Mouse (Mus musculus) C3H10T1/2 (cell line): ENCODE measurements around the gene Krt8. TPM values are rescaled to one million over a fixed set of nuclear protein-coding genes. Genes with fewer than 3 reads are reported as not detected.

Experiments
- polyA plus RNA-seq, 2 experiments: library from polyadenylated mRNA; unstranded; fragments of >200 nt; fragmentation: generic; extraction: Trizol; gene quantifications; one replicate each; pipeline ENCODE4 v1.2.1; 2012; ENCODE audit warnings: missing spikeins in 2 of 2

The Krt8 gene
- polyA plus RNA-seq, result under 1 TPM; 0.39 to 0.44 TPM

DNA sequence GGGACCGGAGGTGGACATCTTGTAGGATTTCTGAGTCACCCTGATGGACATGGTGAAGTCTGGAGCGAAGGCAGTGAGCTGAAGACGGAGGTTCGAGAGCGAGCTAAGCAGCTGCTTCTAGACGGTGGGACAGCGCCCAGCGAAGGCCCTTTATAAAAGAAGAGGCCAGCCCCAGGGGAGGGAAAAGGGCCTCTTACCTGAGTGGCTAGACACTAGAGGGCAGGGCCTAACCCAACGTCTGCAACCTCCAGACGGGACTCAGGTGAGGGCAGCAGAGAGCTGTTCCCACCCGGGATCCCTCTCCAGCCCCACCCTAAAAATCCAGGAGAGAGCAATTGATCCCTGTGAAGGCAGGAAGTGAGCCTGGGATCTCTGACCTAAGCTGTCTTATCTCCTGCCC is at the start of gene Krt8:
Krt8 (minus strand) TSS at position 294 of the 400 bp plus-strand sequence.

DNA sequence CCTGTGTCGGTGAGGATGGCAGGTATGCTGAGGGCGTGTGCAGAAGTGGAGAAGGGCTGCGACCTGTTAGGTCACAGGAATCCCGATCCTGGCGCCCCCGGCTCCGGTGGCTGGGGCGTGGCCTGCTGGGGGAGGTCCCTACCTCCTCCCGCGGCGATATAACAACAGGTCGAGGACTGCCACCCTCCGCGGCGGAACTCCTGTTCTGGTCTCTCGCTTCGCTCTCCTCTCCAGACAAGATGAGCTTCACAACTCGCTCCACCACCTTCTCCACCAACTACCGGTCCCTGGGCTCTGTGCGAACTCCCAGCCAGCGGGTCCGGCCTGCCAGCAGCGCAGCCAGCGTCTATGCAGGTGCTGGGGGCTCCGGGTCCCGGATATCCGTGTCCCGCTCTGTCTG is 23.8 kb upstream of the Krt8 start, which contains the start of gene Krt18:
Krt18 (plus strand) TSS at position 141 of the 400 bp plus-strand sequence.

DNA sequence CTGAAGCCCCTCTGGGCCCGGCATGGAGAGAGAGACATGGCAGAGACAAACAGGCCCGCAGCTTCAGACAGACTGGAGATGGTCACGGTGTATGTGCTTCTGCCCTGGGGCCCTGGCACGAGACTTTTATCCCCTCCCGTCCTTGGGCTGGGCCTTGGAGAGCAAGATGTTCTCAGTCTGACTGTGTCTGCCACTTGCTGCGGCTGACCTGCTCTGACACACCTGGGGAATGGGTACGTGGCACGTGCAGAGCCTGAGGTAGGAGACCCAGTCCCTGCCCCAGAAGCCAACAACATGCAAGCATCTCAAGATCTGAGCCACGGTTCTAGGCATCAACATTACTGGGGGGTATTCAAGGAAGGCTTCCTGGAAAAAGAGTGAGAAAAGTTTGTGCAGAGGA is 50.1 kb downstream of the Krt8 start, which contains the start of gene Krt78:
Krt78 (minus strand) TSS at position 101 of the 400 bp plus-strand sequence.

Other genes with a start within 250 kb of the Krt8 start
- not detected for gene Krt72, start 218.0 kb downstream of the Krt8 start, polyA plus RNA-seq
- gene Krt73, start 202.1 kb downstream of the Krt8 start, polyA plus RNA-seq, result not detected
- not detected for gene Krt2, start 186.3 kb downstream of the Krt8 start, polyA plus RNA-seq
- gene Krt1, start 153.7 kb downstream of the Krt8 start, polyA plus RNA-seq, result not detected
- not detected for gene Krt77, start 134.8 kb downstream of the Krt8 start, polyA plus RNA-seq
- under 1 TPM in 1 of 2 experiments, not detected in 1; 0.01 TPM for gene Krt76, start 111.6 kb downstream of the Krt8 start, polyA plus RNA-seq
- gene Krt4, start 79.7 kb downstream of the Krt8 start, polyA plus RNA-seq, result not detected
- not detected for gene Krt79, start 64.2 kb downstream of the Krt8 start, polyA plus RNA-seq
- under 1 TPM; 0.01 to 0.05 TPM for gene Krt78, start 50.2 kb downstream of the Krt8 start, polyA plus RNA-seq
- under 1 TPM in 1 of 2 experiments, not detected in 1; 0.02 TPM for gene Krt18, start 23.7 kb upstream of the Krt8 start, polyA plus RNA-seq
- 100 to 1,000 TPM; 147 to 289 TPM for gene Eif4b, start 69.3 kb upstream of the Krt8 start, polyA plus RNA-seq
- 100 to 1,000 TPM; 101 to 364 TPM for gene Tns2, start 95.9 kb upstream of the Krt8 start, polyA plus RNA-seq
- 10 to 100 TPM; 36.8 to 50.9 TPM for gene Spryd3, start 131.8 kb upstream of the Krt8 start, polyA plus RNA-seq
- 10 to 100 TPM; 11.1 to 12.6 TPM for gene Igfbp6, start 139.9 kb upstream of the Krt8 start, polyA plus RNA-seq
- under 1 TPM; 0.05 to 0.31 TPM for gene Soat2, start 146.0 kb upstream of the Krt8 start, polyA plus RNA-seq
- 10 to 100 TPM in 1 of 2 experiments, 1 to 10 TPM in 1; 9.8 to 56.6 TPM for gene Zfp740, start 198.8 kb upstream of the Krt8 start, polyA plus RNA-seq
- 100 to 1,000 TPM in 1 of 2 experiments, 10 to 100 TPM in 1; 22.5 to 249 TPM for gene Csad, start 200.2 kb upstream of the Krt8 start, polyA plus RNA-seq
- gene Itgb7, start 227.5 kb upstream of the Krt8 start, polyA plus RNA-seq, result 100 to 1,000 TPM in 1 of 2 experiments, 1 to 10 TPM in 1; 4.6 to 133 TPM